Mouse (Mus musculus): ENCODE results near the gene Foxa1. TPM values are rescaled to one million over a fixed set of nuclear protein-coding genes. Genes with fewer than 3 reads are reported as not detected.
A peak's percentile ranks its signal among the peaks of the same experiment; 100 is the strongest.

Gene Foxa1
- polyA plus RNA-seq, 1 experiment from 2014 or later: 3.4 TPM

GRCm38 (mm10) chr12:57543627-57543991, 3.1 kb downstream of the Foxa1 start:
- Histone ChIP-seq H3K9ac (ENCODE audit: low read depth, low read length) (no peak overlapping the region), H3K27me3 (replicated peaks; ENCODE audit: control insufficient read depth, insufficient read depth, low read length) (peaks cover 95% of the 10 kb centered on the region), H3K4me2 (peak overlapping the region; percentile 59), H3K4me3 (ENCODE audit: low read depth, low read length) (peak overlapping the region; percentile 41), H3K27ac (ENCODE audit: low read depth, low read length) (0 out of 2 replicates have a peak overlapping the region, but pooled peaks have one; percentile 2), H3K4me1 (replicated peaks; ENCODE audit: control insufficient read depth, insufficient read depth, low read length) (peaks cover 12% of the 10 kb centered on the region), H3K9me3 (ENCODE audit: control insufficient read depth, low read length) (no peaks in the 10 kb centered on the region), H3K36me3 (ENCODE audit: control insufficient read depth, insufficient read depth, low read length) (no peaks in the 10 kb centered on the region)
- DNase-seq (ENCODE audit: low spot score) (peak; percentile 38), ATAC-seq (replicated peaks; ENCODE audit: low FRiP score) (no peak)
- 6% methylated on average over 10 of the region's 10 CpGs for WGBS

GRCm38 (mm10) chr12:57542746-57543626, 3.7 kb downstream of the Foxa1 start:
- H3K9me3 ChIP-seq (ENCODE audit: control insufficient read depth, low read length): no peaks in the 10 kb centered on the region
- H3K27me3 ChIP-seq (replicated peaks; ENCODE audit: control insufficient read depth, insufficient read depth, low read length): peaks cover 95% of the 10 kb centered on the region
- peak overlapping the region; percentile 59 for H3K4me2 ChIP-seq
- ATAC-seq (replicated peaks; ENCODE audit: low FRiP score) (no peak), DNase-seq (ENCODE audit: low spot score) (peak; percentile 55)
- H3K9ac ChIP-seq (ENCODE audit: low read depth, low read length): 0 out of 2 replicates have a peak overlapping the region, but pooled peaks have one; percentile 22
- H3K27ac ChIP-seq (ENCODE audit: low read depth, low read length): peak overlapping the region; percentile 2; the same call in 1 of the 2 replicates
- peak overlapping the region; percentile 41 for H3K4me3 ChIP-seq (ENCODE audit: low read depth, low read length)
- peaks cover 12% of the 10 kb centered on the region for H3K4me1 ChIP-seq (replicated peaks; ENCODE audit: control insufficient read depth, insufficient read depth, low read length)
- WGBS: 3% methylated on average over 63 of the region's 63 CpGs
- H3K36me3 ChIP-seq (ENCODE audit: control insufficient read depth, insufficient read depth, low read length): no peaks in the 10 kb centered on the region

GRCm38 (mm10) chr12:57541931-57542745, 4.6 kb downstream of the Foxa1 start:
- H3K4me3 ChIP-seq (ENCODE audit: low read depth, low read length): peak overlapping the region; percentile 41
- ATAC-seq (replicated peaks; ENCODE audit: low FRiP score) (no peak), DNase-seq (ENCODE audit: low spot score) (peak; percentile 48)
- peak overlapping the region; percentile 59 for H3K4me2 ChIP-seq
- H3K27me3 ChIP-seq (replicated peaks; ENCODE audit: control insufficient read depth, insufficient read depth, low read length): peaks cover 92% of the 10 kb centered on the region
- H3K9ac ChIP-seq (ENCODE audit: low read depth, low read length): 0 out of 2 replicates have a peak overlapping the region, but pooled peaks have one; percentile 22
- peaks cover 12% of the 10 kb centered on the region for H3K4me1 ChIP-seq (replicated peaks; ENCODE audit: control insufficient read depth, insufficient read depth, low read length)
- no peaks in the 10 kb centered on the region for H3K9me3 ChIP-seq (ENCODE audit: control insufficient read depth, low read length)
- WGBS: 6% methylated on average over 46 of the region's 46 CpGs
- H3K27ac ChIP-seq (ENCODE audit: low read depth, low read length): no peak overlapping the region
- H3K36me3 ChIP-seq (ENCODE audit: control insufficient read depth, insufficient read depth, low read length): no peaks in the 10 kb centered on the region

GRCm38 (mm10) chr12:57541118-57541517, 5.6 kb downstream of the Foxa1 start:
- WGBS: 21% methylated on average over 6 of the region's 6 CpGs
- DNase-seq (ENCODE audit: low spot score) (no peak), ATAC-seq (replicated peaks; ENCODE audit: low FRiP score) (no peak)
- Histone ChIP-seq H3K4me2 (peak overlapping the region; percentile 25; the same call in 1 of the 2 replicates), H3K9me3 (ENCODE audit: control insufficient read depth, low read length) (no peaks in the 10 kb centered on the region), H3K36me3 (ENCODE audit: control insufficient read depth, insufficient read depth, low read length) (no peaks in the 10 kb centered on the region), H3K4me1 (replicated peaks; ENCODE audit: control insufficient read depth, insufficient read depth, low read length) (peaks cover 8% of the 10 kb centered on the region), H3K27ac (ENCODE audit: low read depth, low read length) (no peak overlapping the region), H3K4me3 (ENCODE audit: low read depth, low read length) (no peak overlapping the region), H3K27me3 (replicated peaks; ENCODE audit: control insufficient read depth, insufficient read depth, low read length) (peaks cover 92% of the 10 kb centered on the region), H3K9ac (ENCODE audit: low read depth, low read length) (no peak overlapping the region)

GRCm38 (mm10) chr12:57539551-57539985, 7.1 kb downstream of the Foxa1 start:
- DNase-seq (ENCODE audit: low spot score): peak; percentile 49
- WGBS: 3% methylated on average over 10 of the region's 10 CpGs

GRCm38 (mm10) chr12:57538588-57539550, 7.8 kb downstream of the Foxa1 start:
- Histone ChIP-seq H3K4me3 (ENCODE audit: low read depth, low read length) (peak overlapping the region; percentile 39), H3K4me1 (replicated peaks; ENCODE audit: control insufficient read depth, insufficient read depth, low read length) (peaks cover 5% of the 10 kb centered on the region; the same call in 1 of the 2 replicates), H3K36me3 (ENCODE audit: control insufficient read depth, insufficient read depth, low read length) (no peaks in the 10 kb centered on the region), H3K9me3 (ENCODE audit: control insufficient read depth, low read length) (no peaks in the 10 kb centered on the region), H3K27ac (ENCODE audit: low read depth, low read length) (peak overlapping the region; percentile 77), H3K4me2 (peak overlapping the region; percentile 61), H3K27me3 (replicated peaks; ENCODE audit: control insufficient read depth, insufficient read depth, low read length) (peaks cover 92% of the 10 kb centered on the region), H3K9ac (ENCODE audit: low read depth, low read length) (peak overlapping the region; percentile 53)
- whole genome bisulfite sequencing: 1% methylated on average over 63 of the region's 63 CpGs
- ATAC-seq (replicated peaks; ENCODE audit: low FRiP score) (peak; percentile 24; the same call in 1 of the 2 replicates), DNase-seq (ENCODE audit: low spot score) (peak; percentile 61)

More at GRCm38 (mm10) chr12:57539551-57539985, 7.1 kb downstream of the Foxa1 start:
- peaks cover 5% of the 10 kb centered on the region; the same call in 1 of the 2 replicates for H3K4me1 ChIP-seq (replicated peaks; ENCODE audit: control insufficient read depth, insufficient read depth, low read length)
- H3K4me3 ChIP-seq (ENCODE audit: low read depth, low read length): peak overlapping the region; percentile 39
- no peaks in the 10 kb centered on the region for H3K9me3 ChIP-seq (ENCODE audit: control insufficient read depth, low read length)
- peak overlapping the region; percentile 40; the same call in 1 of the 2 replicates for H3K9ac ChIP-seq (ENCODE audit: low read depth, low read length)
- peak overlapping the region; percentile 61 for H3K4me2 ChIP-seq
- peaks cover 93% of the 10 kb centered on the region for H3K27me3 ChIP-seq (replicated peaks; ENCODE audit: control insufficient read depth, insufficient read depth, low read length)
- H3K27ac ChIP-seq (ENCODE audit: low read depth, low read length): peak overlapping the region; percentile 77
- H3K36me3 ChIP-seq (ENCODE audit: control insufficient read depth, insufficient read depth, low read length): no peaks in the 10 kb centered on the region
- no peak for ATAC-seq (replicated peaks; ENCODE audit: low FRiP score)

GRCm38 (mm10) chr12:57537791-57538587, 8.7 kb downstream of the Foxa1 start:
- no peaks in the 10 kb centered on the region for H3K36me3 ChIP-seq (ENCODE audit: control insufficient read depth, insufficient read depth, low read length)
- DNase-seq (ENCODE audit: low spot score) (no peak), ATAC-seq (replicated peaks; ENCODE audit: low FRiP score) (no peak)
- H3K4me3 ChIP-seq (ENCODE audit: low read depth, low read length): peak overlapping the region; percentile 39
- peak overlapping the region; percentile 77; the same call in 1 of the 2 replicates for H3K27ac ChIP-seq (ENCODE audit: low read depth, low read length)
- peak overlapping the region; percentile 61 for H3K4me2 ChIP-seq
- peaks cover 5% of the 10 kb centered on the region; the same call in 1 of the 2 replicates for H3K4me1 ChIP-seq (replicated peaks; ENCODE audit: control insufficient read depth, insufficient read depth, low read length)
- no peaks in the 10 kb centered on the region for H3K9me3 ChIP-seq (ENCODE audit: control insufficient read depth, low read length)
- H3K9ac ChIP-seq (ENCODE audit: low read depth, low read length): no peak overlapping the region; the same call in 1 of the 2 replicates
- WGBS: 3% methylated on average over 21 of the region's 21 CpGs
- peaks cover 92% of the 10 kb centered on the region for H3K27me3 ChIP-seq (replicated peaks; ENCODE audit: control insufficient read depth, insufficient read depth, low read length)
